Mouse (Mus musculus) embryonic fibroblast, embryonic 13.5 days (primary cell): ENCODE results near the gene Arl15.

Experiments
- CTCF ChIP-seq: IDR thresholded peaks from 2 replicates; pipeline ENCODE4 v1.5.1; 2011; ENCODE audit warnings: mild to moderate bottlenecking, control low read depth, low read length, moderate library complexity, borderline replicate concordance; ENCODE audit not compliant: insufficient read depth
- POLR2A ChIP-seq: IDR thresholded peaks from 2 replicates; pipeline ENCODE4 v1.6.1; 2011; ENCODE audit warnings: low read depth, mild to moderate bottlenecking, control low read depth, low read length, moderate library complexity

DNA sequence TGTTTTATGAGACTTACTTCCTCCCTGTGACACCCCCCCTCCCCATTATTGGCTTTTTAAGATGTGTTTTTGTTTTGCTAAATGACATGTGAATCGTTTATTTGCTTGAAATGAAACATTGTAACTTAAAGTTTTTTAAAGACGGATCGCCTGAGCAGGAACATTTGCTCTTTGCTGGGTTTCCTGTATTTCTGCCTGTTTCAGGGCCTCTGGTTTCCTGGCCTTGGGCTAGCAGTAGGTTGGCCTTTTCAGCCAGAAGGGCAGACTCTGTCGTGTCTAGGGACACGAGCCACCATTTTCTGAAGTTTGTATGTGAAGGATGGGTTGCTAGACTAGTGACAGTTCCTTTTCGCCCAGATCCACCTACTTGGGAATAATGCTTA is 18.3 kb downstream of the Arl15 start:
- TF ChIP-seq CTCF (no peak), POLR2A (no peak)
